Mouse (Mus musculus): ENCODE measurements around the gene Bri3. TPM values are rescaled to one million over a fixed set of nuclear protein-coding genes. Genes with fewer than 3 reads are reported as not detected.
A peak's percentile ranks its signal among the peaks of the same experiment; 100 is the strongest.

Gene Bri3
- total RNA-seq, 2 experiments from 2014 or later: 73.7 to 74.0 TPM

DNA sequence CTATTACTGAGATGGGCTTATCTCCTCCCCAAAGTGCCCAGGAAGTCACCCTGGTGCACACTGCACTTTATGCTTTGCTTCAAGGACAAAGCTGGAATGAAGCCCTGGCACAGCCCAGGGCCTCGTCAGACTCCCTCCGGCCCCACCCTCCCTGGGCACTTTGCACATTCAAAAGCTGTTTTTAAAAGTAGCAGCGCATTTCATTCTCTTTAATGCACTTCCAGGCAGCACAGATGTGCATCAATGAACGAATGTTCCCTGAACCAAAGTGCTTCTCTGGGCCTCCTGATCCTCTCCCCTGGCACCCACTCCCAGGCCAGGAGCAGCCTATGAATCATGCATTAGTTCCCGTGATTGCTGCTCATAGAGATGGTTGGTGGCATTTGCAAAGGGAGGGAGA is 167.5 kb downstream of the Bri3 start:
- no peak for DNase-seq (ENCODE audit: low spot score in 2 of 2)

DNA sequence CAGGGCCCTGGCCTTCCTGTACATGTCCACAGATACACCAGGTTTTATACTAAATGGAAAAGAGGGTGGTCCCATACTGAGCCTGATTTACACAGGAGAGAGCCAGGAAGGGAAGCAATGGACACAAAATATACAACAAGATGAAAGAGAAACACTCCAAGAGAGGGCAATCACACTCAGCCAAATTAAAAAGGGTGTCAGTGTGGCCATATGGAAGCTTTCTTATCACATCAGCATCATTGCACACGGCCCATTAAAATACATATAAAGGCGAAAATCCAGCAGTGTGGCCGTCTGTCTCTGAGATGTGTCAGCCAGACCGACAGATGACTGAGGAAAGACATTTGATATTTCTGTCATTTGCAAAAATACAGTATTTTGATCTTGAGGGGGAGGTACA is 168.5 kb downstream of the Bri3 start:
- DNase-seq (ENCODE audit: low spot score in 2 of 2): no peak

DNA sequence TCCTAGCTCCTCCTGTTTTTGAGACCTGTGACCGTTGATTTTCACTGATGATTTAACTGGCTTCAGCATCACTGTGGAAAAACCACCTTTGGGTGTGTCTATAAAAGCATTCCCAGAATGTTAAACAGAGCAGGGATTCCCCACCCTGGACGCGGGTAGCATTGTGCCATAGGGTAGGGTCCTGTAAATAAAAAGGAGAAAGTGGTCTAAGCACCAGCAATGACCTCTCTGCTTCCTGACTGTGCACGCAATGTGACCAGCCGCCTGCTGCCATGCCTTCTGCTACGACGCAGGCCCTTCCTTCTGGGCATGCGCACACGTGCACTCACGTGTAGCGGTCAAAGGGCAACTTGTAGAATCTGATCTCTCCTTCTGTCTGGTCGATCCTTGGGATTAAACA is 174.2 kb downstream of the Bri3 start:
- DNase-seq (ENCODE audit: low spot score in 2 of 2): no peak

DNA sequence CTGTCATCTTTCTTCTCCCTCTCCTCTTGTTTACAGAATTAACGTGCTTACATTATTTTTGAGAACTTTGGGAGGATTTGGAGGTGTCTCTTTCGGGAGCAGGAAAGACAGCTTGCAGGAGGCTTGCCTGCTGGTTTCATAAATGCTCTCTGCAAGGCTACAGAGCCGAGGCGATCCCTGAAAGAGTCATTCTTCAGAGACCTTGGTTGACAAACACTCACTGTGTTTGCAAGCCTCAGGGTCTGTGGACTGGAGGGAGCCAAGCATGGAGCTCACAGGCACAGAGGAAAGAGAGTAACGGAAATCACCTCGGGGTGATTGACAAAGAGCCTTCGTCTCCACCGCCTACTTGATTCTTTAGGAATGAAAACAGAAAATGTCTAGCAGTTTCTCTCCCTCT is 175.8 kb downstream of the Bri3 start:
- no peak for DNase-seq (ENCODE audit: low spot score in 2 of 2)

DNA sequence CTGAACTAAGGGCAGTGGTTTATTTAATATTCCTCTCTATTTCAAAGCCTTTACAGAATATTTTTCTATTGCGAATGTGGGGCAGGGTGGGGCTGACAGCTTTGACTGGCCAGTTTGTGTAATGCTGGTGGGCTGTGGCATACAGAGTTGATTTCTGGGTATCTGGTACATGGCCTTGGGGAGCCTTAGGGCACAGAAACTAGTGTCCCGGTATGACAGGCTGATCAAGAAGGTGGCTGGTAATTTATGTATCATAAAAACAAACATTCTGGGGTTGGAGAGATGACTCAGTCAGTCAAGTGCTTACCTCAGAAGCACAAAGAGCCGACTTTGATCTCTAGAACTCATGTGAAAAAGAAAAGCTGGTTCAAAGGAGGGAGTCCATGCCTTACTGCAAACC is 182.5 kb downstream of the Bri3 start:
- no peak for DNase-seq (ENCODE audit: low spot score in 2 of 2)

DNA sequence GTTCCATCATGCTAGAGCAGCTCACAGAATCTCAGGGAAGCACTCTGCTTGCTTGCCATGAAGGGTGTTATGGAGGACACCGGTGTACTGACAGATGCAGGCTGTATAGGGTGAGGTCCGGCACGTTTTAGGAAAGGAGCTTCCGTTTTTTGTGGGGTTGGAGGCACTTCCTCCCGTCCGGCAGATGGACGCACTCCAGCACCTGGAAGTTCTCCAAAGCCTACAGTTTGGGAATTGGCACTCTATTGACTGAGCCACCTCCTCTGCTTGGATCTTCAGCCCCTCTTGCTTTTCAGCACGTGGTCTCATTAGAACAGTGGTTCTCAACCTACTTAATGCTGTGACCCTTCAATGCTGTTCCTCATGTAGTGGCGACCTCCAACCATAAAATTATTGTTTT is 183.6 kb downstream of the Bri3 start:
- no peak for DNase-seq (ENCODE audit: low spot score in 2 of 2)

DNA sequence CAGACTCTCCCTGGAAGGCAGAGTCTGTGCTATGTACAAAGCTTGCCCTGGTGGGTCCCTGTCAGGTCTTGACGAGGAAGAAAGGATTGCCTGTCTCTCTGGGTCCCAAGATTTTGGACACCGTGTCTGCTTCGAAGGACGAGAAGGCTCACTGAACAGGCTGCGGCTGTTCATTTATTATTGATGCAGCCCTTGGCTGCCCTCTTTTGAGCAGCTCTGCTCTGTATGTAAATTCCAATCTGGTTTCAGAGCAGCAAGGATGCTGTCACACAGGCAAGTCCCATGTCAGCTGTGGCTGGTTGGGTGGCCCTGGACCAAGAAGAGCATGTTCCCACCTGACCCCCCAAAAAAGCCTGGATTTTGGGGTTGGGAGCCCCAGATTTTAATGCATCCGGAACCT is 187.2 kb downstream of the Bri3 start:
- no peak for DNase-seq (ENCODE audit: low spot score in 2 of 2)

DNA sequence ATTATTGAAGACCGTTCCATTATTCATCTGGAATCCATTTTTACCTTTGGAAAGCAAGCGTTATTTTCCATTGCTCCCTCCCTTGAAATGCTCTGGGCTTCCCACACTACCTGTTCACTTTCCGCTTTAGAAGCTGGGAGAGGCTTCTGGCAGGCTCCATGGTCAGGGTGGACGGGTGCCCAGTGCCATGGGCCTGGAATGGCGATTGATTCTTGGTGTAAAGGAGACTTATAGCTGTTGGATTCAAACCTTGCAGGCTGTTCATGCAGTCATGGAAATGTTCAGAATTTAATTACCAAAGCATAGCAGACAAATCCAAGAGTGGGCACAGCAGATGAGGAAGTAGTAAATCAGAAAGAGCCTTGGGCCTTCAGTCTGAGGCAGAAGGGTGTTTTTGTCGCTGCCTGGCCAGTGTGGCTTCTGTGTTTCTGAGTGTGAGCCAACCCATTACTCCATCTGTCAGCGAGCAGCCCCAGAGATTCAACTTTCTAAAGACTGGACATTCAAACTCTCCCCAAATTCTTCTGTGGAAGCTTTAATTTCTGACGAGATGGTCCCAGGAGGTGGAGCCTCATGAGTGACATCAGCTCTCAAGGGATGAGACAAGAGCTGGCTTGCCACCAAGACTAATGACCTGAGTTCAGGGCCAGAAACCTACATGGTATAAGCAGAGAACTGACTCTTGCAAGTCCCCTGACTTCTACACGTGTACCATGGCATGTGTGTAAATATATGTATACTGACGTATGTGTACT is 195.2 kb downstream of the Bri3 start:
- no peak for DNase-seq (ENCODE audit: low spot score in 2 of 2)

DNA sequence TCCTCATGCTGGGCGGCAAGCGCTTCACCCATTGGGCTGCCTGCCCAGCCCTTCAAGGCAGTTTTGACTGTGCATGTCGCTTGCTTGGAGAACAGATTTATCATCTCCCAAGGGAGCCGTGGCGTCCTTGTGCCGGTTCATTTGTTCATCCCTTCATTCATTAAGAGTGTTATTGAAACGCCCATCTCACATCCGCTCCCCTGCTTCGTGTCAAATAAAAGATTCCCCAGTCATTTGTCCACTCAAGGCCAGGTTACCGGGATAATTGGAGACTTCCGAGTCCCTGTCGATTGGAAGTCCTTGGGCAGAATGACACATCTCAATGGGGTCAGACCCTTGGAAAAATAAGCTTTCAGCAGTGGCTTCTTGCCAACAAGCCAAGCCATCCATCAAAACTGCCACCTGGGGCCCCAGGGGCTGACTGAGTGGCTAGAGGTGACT is 197.6 kb downstream of the Bri3 start:
- no peak for DNase-seq (ENCODE audit: low spot score in 2 of 2)

DNA sequence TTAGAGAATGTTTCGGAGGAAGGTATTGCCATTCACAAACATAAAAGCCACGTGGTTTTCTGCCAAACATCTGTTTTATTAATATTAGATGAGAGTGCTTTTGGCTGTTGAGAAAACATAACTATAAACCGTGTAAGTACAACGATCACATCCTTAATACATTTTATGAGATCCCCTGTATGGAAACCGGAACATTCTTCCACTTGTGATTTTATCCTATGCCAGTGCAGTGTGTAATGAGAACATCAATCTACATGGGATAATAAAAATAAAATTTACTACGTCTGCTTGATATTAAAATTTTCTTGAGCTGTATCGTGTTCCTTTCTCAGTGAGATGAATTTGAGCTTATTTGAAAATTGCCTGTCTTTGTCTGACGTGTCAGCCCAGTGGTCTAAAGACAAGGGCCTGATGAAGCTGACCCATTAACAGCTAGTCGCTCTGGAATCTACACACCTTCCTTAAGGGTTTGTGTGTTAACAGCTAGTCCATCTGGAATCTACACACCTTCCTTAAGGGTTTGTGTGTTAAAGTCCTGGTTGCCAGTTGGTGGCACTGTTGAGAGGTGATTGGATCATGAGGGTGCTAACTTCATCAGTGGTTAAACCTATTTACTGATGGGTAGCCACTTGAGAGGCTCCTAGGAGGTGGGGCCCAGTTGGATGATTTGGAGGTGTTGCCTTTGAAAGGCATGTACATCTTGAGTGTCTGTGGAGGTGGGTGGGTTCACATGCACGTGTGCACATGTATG is 202.4 kb downstream of the Bri3 start:
- DNase-seq (ENCODE audit: low spot score in 2 of 2): peak in 1 of 2 experiments; percentile 42

DNA sequence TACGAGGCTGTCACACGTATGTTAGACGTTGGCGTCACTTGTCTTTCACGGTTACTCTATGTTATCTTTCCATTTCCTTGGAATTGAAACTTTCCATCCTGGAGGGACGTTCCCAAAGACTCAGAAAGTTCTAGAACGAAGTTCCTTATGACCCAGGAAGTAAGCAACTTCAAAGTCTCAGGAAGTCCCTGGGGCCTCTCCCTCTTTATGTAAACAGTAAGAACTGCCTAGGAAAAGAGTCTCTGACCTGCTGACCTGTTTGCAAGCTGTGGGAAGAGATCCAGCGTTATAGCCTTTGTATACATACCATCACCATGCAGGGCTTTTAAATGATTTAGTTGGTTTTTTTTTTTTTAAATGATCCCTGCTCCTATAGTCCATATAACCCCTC is 203.0 kb downstream of the Bri3 start:
- no peak for DNase-seq (ENCODE audit: low spot score in 2 of 2)

DNA sequence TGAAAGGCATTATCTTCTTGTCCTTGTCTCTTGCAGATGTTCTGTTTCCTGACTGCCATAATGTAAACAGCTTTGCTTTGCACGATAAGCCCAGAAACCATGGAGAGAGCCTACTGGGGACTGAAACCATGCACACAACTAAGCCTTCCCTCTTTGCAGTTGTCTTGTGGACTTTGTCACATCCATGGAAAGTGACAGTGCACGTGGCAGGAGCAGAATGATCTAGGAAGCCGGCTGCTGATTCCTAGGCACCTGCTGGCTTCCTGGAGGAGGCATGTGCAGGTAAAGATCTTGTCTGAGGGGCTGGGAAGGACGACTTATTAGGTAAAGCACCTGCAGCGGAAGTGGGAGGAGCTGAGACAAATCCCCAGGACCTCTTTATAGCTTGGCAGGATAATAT is 203.7 kb downstream of the Bri3 start:
- DNase-seq (ENCODE audit: low spot score in 2 of 2): no peak

DNA sequence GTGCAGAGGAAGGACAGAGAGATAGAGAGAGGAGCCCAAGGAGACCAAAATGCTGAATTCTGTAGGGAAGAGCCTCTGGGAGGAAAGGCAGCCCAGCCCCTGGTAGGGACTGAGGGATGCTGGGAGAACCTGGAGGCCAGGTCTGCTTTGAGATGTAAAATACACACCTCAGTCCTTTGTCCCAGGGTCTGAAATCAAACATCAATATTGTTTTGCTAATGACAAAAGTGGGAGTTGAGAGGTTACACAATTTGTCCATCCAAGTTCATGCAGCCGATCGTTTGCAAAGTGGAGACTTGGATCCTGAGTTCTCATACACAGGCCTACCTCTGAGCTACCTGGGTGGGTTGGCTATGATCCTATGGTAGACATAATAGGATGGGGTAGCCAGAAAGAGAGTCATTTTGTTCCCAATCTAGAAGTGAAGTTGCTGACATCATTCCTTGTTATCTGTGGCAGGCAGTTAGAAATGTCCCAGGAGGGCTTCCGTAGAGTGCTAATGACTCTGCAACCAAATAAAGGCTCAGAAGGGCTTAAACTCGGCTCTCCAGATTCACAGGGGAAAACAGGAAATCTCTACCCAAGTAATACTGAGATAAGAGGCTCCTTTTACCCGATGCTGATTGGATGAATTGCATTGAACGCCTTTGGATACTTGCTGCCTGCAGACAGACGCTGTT is 208.7 kb downstream of the Bri3 start:
- DNase-seq (ENCODE audit: low spot score in 2 of 2): no peak

DNA sequence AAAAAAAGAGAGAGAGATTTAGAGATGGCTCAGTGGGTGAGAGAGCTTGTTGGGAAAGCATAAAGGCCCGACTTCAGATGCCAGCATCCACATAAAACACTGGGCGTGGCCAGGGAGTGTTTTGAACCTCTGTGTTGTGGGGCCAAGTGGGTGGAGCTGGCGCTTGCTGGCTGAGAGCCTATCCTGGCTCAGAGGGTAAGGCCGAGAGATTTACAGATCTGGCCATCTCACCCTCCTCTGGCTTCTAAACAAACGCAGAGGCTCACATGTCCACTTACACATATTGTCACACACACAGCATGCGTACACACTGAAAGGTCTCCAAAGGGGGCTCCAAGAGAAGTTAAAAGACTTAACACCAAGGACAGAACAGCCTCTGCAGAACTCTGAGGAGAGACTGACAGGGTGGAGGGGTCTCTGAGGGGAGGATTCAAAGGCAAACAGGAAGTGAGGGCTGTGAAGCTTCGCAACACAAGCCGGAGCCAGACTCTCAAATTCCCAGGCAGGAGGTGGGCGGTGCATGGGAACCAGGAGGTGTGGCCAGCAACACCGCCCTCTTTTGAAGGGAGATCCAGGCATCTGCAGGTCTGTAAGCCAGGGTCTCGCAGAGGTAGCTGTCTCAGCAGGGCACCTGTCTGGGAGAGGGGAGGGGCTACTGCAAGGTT is 213.5 kb downstream of the Bri3 start:
- no peak for DNase-seq (ENCODE audit: low spot score in 2 of 2)

DNA sequence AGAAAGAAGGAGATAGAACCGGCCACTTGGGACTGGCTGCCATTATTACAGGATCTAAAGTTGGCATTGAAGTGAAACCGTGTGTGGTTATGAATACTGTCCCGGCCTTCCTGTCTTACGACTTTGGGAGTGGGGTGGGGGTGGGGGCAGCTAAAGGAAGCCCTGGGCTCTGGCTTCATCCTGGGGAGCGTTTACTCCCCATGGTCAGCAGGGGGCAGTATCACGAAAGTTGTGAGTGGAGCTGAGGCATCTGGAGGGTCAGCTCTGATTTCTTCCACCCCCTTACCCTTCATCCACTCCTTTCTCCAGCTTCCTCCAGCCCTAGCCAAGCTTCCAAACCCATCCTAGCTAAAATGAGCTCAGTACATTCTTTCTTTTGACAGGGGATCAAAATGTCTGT is 222.8 kb downstream of the Bri3 start:
- no peak for DNase-seq (ENCODE audit: low spot score in 2 of 2)

DNA sequence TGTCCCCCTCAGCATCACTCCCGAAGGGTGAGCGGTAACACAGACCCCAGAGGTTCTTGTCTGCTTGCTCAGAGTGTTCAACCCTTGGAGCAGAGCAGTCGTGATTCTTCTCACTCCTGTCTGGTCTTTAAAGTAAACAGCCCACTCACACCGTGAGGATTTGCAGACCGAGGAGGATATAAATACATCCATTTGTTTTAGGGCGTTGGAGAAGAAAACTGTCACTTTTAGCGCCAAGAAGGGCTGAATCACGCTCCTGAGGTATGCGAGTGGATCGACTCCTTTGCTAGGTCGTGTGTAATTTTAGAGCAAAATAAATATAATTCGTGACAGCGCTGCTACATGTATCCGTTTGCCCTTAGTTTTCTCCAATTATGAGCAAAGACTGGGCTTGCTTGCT is 228.8 kb downstream of the Bri3 start:
- no peak for DNase-seq (ENCODE audit: low spot score in 2 of 2)

DNA sequence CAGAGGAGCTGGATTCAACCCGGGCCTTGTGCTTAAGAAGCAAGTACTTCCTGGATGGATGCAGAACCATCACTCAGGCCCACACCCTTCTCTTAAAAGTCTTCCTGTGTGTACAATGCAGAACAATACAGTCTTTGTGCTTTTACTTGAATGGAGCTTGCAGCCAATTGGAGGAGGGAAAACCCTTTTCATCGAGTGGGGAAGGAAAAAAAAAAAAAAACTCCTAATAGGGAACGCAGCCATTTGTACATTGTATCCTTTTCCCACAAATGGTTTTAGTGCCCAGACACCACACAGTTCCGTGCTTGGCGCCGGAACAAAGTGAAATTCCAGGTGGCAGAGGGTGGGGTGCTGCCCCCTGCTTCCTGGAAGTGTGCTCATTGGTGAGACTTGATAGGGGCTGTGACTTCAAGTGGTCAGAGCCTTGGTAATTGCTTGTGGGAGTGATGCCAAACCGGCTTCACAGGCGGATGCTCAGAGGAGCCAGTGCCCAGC is 235.5 kb downstream of the Bri3 start:
- DNase-seq (ENCODE audit: low spot score in 2 of 2): no peak

DNA sequence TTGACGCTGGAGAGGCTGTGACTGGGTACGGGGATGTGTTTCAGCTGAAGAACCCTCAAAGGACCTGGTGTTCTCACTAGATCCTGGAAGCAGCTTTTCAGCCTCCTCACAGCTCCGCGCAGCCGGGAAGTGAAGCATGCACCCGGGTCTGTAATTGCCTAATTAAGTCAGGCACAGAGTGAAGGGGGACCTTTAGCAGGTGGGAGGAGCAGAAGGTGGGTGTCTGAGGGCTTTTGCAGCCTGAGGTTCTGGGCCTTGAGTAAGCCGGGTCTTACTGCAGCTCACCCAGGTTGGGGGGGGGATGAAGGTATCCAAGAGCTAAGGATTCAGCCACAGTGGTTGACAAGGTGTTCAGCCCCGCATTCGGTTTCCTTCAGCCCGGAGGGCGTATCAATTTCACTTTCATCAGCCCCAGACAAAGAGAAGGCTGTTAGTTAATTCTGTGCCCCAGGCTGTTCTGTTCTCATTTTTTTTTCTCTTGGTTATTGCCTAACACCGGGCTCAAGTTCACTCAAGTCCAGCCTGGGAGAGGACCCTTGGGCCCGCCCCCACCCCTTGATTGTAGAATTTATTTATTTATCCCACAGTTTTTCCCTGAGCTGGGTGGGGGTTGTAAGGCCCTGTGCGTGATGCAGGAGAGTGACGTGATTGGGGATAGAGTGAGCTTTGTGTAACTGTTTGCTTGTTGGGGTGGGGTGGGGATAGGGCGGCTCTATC is 239.6 kb downstream of the Bri3 start:
- peak in 1 of 2 experiments; percentile 36 for DNase-seq (ENCODE audit: low spot score in 2 of 2)

DNA sequence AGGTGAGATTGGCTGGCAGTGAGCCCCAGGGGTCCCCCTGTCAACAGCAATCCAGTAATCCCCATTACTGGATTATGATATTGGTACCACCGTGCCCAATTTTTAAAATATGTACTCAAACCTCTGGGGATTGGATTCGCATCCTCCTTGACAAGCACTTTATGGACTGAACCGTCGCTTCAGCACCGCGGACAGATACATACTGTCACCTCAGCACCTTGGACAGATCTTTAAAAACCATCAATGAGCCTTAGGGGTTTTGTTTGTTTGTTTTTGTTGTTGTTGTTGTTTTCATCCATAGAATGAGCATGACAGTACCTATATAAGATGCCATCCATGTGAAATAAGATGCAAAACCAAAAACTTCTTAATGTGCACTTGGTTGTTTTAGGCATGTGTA is 247.1 kb downstream of the Bri3 start:
- DNase-seq (ENCODE audit: low spot score in 2 of 2): no peak
